Mouse (Mus musculus) cerebellum, postnatal 25 days (tissue): ENCODE results near the gene Aebp1.

ENCODE experiments used
- DNase-seq, 2 experiments: peaks; one replicate each; pipeline ENCODE4 v3.0.0; 2021; ENCODE audit warnings: mixed read lengths in 2 of 2

Aebp1 gene

DNA sequence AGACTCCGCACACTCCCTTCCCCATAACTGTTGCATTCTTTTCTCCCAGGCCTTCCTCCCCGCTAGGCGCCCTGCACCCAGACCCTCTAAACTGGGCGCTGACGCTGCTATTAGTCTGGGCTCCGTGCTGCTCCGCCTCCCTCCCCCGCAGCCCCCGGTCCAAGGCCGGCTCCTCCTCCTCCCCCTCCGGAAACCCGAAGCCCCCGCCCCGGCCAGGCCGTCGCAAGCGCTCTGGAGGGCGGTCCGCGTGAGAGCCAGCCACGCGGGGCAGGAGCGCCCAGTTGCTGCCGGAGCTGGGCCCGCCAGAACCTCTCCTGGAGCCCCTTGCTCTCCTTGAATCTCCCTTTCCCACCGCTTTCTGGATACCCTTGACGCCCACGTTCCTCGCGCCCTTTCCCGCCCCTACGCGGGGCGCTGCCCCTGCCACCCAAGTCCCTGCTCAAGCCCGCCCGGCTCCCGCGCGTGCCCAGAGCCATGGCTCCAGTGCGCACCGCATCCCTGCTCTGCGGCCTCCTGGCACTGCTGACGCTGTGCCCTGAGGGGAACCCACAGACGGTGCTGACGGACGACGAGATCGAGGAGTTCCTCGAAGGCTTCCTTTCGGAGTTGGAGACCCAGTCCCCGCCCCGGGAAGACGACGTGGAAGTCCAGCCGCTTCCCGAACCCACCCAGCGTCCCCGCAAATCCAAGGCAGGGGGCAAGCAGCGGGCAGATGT is at the start of gene Aebp1:
Gene Aebp1 (plus strand): TSS at position 270 of the 716 bp plus-strand sequence.
- no peak for DNase-seq

DNA sequence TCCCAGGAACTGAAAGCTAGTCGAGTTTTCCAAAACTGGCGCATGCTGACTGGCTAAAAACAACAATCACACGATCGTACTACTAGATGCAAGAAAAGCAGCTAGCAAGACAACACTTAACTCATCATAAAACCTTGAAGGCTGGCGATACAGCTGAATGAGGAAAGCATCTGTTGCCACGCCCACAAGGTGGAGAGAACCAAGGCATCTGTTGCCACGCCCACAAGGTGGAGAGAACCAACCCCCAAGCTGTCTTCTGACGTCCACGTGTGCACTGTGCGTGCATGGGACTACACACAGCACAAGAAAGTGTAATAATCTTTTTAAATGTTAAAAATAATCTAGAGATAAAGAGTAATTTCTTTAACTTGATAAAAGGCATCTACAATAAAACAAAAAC is 48.4 kb upstream of the Aebp1 start:
- DNase-seq = no peak

DNA sequence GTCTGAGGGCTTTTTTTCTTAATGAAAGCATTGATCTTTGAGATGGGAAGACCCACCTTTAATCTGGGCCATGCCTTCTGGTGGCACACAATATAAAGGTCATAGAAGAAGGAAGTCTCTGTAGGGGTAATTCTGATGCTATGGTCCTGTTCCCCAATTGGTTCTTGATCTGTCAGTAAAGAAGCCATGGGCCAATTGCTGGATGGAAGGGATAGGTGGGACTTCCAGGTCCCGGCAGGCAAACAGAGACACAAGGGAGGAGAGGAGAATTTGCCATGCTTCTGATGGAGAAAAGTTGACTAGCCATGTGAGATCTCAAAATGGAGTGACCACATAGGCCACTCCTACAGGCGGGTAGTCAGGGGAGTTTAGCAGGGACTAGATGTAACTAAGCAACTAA is 42.5 kb upstream of the Aebp1 start:
- no peak for DNase-seq

DNA sequence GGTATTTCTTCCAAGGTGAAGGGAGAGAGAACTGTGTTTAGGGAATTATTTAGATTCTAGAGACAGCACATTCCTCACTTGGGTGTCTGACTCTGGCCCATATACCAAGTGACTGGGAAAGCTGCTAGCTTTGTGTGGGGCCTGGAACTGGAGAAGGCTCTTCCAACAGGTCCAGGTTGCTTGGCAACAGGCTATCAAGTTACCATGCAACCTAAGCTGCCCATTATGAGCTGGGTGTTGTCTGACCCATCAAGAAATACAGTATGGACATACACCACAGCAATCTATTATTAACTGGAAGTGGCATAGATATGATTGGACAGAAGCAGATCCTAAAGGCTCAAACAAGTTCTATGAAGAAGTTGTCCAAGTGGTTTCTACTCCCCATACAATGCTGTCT is 36.3 kb upstream of the Aebp1 start:
- DNase-seq = no peak

DNA sequence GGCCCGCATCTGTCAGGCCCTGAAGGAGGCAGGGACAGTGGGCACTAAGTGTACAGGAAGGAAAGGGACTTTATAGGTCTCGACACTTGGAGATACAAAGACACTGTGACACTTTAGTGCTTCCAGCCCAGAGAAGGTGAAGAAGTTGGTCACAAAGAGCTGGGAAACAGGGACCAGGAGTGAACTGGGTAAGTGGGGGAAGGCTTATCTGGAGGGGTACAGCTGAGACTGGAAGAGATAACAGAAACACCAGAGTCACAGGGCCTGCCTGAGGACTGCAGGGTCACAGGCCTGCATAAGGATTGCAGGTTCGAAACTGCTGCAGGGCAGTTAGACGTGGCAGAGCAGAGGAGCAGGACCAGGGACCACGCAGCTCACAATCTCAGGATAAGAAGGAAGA is 33.8 kb upstream of the Aebp1 start:
- DNase-seq = no peak

DNA sequence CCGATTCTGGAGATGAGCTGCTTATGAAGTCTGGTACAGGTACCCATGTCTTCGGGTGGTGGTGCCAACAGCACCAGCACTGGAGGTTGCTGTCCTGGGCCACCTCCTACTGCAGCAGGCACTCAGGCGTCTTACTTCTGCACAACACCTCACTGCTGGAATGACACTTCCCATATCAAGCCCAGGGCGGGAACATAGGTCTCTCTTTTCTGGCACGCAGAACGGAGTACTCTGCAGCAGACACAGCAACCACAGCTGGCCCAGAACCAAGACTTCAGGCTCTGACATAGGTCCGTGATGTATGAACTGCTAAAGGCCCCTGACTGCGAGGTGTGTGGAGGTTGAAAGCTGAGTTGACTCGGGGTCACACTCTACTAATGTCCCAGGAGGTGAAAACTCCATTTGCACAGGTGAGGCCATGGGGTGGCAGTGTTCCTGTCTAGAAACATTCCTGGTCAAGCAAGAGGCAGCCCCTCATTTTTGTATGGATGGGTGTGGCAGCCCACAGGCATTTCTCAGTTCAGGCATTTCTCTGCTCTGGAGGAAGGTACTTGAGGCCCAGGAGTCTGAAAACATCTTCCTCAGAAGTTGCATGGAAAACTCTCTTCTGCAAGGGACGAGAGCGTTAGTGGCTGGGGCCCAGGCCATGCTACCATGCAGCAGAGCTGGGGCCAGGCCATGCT is 33.1 kb upstream of the Aebp1 start:
- DNase-seq = no peak

DNA sequence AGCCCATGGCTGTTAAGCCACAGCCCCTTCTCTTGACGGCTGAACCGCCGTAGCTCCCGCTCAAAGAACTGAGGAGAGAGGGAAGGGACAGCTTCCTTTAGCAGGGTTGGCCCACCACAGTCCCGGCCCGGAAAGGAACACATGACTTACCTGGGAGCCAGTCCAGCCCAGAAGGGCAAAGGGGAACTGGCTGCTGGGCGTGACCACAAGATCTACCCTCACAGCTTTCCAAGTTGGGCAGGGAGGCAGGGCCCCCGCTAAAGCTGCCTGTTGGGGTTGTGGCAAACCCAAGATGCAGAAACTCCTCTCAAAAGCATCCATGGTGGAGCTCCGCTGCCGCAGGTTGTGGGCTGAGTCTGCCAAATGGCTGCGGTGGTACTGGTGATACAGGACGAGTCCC is 32.4 kb upstream of the Aebp1 start:
- DNase-seq = no peak

DNA sequence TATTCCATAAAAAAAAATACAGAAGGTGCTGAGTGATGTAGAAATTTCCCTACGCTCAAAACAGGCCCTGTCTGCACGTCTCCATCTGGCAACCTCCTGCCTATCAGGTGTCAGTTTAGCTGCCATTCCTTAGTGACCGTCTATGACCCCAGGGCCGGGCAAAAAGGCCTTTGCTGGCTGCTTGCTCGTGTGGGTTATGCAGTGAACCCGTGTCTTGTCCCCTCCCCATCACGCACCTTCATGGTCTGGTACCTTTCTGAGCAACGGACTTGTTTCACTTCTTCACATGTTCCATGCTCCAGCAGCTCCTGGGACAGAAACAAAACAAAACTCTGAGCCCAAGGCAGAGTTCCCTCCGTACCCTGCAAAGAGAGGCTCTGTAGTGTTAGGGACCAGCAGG is 27.2 kb upstream of the Aebp1 start:
- DNase-seq = no peak

DNA sequence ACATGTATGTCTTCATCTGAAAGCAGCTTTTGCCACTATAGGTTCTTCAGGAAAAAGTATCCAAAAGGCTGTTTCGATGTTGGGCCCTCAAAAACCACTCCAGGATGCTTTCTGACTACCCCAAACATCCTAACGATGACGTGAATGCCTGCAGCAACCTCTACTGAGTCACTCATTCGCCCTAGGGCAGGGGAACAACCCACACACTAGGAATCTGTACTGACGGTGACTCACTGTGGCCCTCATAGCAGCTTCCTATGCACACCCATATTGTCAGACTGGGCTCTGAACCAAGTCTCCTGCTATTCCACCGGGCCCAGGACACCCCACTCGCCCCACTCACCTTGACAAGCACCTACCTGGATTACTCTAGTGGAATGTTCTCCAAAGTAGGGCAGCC is 26.7 kb upstream of the Aebp1 start:
- DNase-seq = no peak

DNA sequence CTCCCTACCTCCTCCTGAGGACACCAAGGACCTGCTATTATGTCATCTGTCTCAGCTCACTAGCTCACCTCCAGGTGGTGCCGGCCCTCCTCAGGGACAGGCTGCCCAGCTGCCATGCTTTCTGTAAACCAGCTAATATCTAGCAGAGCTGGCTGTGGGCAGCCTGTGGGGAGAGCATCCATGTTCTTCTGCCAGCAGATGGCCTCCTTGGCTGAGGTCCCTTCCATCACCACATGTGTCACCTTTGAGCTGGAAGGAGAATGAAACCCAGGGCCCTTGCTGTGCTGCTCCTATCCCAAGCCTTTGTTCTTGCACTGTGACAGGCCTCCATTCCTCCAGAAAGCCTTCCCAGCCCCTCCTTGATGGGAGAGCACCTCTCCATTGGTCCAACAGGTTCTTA is 25.6 kb upstream of the Aebp1 start:
- peak; percentile 27 to 53 for DNase-seq

DNA sequence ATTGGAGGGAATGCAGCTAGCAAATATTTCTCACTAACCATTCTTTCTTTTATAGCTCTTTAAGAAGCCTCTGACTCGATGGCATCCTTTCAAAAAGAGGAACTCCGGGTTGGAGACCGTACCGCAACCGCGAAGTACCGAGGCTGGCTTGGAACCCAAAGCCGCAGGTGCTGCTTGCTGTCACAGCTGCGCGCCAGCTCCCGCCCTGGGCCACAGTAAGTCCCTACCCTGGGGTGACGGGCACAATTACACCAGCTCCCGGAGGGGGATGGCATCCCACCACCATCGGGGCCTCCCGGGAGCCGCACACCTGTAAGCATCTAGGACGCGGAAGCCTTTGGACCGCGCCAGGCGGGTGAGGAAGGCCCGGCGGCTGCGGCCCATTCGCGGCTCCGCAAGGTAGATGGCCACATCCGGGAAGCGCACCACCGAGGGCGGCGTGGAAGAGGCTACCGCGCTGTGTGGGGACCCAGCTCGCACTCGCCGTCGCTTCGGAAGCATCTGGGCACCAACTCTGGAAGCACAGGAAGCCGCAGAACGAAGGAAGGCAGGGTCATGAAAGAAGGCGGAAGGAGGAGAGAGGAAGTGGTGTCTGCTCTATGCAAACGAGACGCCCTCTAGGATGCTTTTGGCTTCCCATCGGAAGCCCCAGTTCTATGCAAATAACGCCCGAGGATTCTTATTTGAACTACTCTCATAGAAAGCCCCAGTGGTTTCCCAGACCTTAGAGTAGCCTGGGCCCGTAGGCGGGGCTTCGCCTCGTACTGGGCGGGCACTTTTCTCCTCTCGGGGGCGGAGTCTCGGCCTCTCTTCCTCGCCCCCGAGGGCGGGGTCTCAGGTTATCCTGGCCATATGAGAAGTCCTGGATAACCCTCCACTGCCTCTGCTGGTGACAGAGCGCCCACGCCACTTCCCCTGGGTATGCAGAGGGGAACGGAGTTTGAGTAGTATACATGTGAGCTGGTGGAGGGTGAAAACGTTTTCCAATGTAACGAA is 24.2 kb upstream of the Aebp1 start, which contains the start of gene Polm:
Gene Polm (minus strand): TSS at position 766 of the 996 bp plus-strand sequence.
- DNase-seq = peak; percentile 93 to 96

DNA sequence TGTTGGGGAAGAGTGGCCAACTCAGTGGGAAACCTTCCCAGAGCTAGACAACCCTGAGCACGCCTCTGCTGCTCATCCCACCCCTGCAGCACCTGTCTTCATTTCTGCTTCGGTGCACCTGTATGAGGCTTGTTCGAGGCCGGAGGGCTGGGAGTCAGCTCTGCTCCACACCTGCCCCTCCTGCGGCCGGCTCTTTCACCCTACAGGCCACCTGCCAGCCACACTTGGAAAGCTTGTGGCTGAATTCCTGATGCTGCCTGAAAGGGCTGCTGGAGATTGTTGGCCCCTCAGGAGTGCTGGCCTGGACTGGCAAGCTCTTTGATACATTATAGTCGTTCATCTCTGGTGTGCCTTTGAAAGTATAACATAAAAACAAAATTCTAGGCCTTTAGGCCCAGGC is 21.4 kb upstream of the Aebp1 start:
- DNase-seq = no peak

DNA sequence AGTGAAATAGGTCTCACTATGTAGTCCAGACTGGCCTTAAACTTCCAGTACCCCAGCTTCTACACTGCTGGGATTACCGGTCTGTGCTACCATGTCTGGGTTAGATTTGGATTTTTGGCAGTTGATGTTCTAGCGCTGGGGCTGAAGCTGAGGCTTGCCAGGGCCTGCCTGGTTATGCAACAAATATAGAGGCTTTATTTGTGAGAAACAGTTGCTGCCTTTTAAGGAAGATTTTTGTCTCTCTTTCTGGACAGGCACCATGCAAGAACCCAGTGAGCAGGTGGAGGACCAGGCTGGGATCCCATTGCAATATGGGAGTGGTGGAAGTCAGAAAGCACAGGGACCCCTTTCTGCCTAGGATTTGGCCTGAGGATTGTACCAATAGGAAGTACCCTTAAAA is 20.0 kb upstream of the Aebp1 start:
- no peak for DNase-seq

DNA sequence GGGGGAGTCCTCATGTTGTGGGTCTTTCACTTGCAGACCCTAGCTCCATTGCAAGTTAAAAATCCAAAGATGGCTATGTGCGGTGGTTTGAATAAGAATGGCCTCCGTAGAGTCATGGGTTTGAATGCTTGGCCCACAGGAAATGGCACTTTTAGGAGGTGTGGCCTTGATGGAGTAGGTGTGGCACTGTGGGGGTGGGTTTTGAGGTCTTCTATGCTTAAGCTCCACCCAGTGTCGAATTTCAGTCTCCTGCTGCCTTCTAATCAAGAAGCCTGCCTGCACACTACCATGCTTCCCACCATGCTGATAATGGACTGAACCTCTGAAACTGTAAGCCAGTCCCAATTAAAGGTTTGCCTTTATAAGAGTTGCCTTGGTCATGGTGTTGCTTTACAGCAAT is 18.6 kb upstream of the Aebp1 start:
- DNase-seq = no peak

DNA sequence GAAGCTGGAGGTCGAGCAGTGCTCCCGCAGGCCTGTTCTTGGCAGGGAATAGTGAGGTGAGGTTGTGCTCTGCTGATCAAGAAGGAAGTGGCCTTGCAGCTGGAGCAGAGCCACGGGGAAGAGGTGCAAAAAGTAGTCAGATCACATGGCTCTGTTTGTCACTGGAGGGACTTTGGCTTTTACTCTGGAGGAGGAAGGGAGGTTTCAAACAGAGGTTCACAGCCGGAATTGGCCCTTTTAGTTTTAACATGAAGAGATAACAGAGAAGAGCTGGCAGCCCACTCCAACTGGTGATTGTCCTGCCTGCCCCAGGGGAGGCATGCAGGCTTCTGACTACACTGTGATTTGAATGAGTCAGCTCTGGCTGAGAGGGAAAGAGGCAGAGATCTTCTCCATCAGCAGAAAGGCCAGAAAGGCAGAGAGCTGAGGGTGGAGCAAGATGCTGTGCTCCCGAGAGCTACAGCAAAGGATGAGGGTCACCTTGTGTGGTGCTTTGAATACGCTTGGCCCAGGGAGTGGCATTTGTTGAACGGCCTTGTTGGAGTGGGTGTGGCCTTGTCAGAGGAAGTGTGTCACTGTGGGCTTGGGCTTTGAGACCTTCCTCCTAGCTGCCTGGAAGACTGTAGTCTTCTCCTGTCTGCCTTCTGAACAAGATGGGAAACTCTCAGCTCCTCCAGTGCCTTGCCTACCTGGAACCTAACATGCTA is 15.0 kb upstream of the Aebp1 start:
- DNase-seq = no peak

DNA sequence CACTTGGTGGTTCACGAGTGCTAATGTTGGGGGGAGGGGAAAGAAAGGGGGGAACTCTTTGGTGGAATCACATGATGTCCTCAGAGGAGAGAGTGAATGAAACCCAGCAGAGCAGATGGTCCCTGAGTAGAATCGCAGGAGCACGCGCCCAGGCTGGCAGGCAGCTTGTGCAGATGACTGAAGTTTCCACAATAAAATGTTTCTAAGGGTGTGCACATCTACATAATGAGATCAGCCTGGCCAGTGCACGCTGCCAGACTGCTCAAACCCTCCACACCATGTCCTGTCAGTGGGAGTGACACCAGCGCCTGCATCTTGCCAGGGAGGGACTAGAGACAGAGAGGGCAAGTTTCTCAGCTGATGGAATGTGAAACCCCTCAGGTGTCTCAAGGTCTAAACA is 13.0 kb upstream of the Aebp1 start:
- no peak for DNase-seq

DNA sequence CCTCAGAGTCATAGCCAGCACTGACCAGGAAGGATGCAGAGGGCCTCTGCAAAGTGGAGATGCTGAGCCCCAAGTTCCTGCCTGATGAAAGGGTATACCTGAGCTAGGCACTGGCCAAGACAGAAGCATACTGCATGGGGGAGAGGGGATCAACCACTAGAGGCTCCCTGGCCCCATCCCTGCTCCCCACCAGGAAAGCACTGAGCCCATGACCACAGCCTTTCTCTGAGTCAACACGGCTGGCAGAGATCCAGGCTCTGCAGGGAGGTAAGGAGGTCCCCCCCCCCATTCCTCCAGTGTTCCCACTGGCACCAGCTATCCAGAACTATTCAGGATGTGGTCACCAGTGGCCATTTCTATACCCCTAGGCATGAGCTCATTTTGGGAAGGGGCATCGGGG is 12.4 kb upstream of the Aebp1 start:
- DNase-seq = no peak

DNA sequence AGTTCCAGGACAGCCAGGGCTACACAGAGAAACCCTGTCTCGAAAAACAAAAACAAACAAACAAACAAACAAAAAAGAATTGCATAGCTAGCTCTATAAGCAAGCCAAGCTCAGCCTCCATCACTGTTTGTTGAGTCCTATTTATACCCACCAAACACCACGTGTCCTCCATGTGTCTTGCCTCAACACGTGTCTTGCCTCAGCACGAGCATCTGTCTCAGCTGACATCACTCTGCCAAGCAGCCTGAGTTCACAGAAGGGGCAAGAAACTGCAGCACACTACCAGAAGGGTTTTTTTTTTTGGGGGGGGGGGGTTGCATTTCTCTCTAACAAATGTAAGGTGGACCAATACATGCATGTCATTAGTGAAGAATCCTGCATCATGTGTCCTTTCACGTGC is 11.3 kb upstream of the Aebp1 start:
- no peak for DNase-seq

DNA sequence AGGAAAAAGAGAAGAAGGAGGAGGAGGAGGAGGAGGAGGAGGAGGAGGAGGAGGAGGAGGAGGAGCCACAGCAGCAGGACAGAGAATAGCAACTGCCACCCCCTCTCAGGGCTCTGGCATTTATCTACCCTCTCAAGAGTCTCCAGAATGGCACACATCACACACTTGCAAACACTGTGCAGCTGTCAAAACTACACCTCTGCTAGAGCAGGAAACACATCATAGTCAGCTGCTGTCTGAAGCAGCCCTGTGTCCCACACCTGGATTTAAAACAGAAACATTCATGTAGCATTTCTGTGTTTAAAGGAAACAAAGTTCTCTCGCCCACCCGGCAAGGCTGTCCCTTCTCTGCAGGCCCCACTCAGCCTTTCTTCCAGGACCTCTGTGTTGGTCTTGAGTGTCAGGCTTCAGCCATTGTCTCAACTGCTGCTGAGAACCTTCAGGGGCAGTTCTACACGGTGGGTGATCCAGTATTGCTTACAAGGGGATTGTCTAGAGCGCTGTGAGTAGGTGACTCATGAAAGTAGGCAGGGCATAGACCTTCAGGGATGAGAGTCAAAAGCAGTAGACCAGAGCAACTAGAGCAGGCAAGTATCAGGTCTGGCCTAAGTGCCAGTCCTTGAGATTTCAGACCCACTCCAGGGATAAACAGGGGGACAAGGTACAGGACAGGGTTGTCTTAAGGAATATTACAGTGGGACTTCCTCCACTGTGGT is 10.6 kb upstream of the Aebp1 start:
- DNase-seq = no peak

DNA sequence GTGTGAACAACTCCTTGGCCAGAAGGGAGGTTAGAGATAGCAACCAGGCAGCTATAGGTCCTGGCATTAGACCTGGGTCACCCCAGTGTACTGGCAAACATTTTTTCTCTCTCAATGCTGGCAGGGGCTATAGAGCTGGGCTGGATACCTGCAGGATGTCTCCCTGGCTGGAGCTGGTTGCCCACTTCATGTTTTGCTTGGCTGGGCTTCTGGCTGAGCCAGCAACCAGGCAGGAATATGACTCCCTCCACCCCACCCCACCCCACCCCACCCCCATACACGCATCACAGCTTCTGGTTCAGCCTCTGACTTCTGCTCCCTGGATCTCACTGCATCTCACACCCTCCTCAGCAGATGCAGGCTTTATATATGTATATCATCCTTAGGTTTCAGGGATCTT is 9.4 kb upstream of the Aebp1 start:
- no peak for DNase-seq

DNA sequence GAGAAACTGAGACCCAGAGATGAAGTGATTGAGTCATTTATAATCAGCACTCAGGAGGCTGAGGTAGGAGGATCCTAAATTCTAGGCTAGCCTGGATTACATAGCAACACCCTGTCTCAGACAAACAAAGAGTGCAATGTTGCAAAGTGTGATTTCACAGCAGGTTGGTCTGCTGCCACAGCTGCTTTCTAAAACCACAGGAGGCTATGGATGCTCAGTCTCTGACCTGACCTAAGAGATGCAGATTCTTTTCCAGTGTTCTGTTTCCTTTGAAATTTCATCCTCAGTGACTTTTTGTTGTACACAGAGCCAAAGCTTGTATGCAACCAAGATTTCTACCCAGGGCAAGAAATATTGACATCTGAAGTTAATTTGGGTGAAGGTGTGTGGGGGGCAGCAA is 6.3 kb upstream of the Aebp1 start:
- DNase-seq = no peak

DNA sequence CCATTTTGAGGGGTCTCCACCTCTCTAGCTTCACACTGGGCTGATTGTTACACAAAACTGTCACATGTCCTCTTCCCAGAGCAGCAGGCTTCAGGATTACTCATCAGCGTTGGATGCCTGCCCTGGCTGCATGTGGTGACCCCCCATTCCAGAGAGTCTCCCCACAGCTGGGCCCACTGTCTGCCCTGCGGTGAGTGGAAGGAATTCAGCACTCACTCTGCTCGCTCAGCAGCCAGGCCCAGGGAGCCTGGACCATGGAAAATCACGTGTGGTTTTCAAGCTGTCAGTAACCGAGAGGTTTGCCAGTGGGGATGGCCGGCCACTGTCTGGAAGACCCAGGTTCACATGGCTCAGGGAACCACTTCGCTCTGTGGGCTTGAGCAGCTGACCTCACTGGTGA is 5.8 kb upstream of the Aebp1 start:
- peak in 1 of 2 experiments; percentile 50 for DNase-seq
